Mouse (Mus musculus) liver, embryonic 11.5 days (tissue): ENCODE measurements around the gene Coq5. TPM values are rescaled to one million over a fixed set of nuclear protein-coding genes. Genes with fewer than 3 reads are reported as not detected.

Experiments
- ATAC-seq: fragments of 200-750 bp; cut with Nextera tagmentation; replicated peaks from 2 replicates; pipeline ENCODE4 v1.8.0; 2017; ENCODE audit warnings: moderate number of reproducible peaks, mild to moderate bottlenecking, moderate TSS enrichment, moderate library complexity; ENCODE audit not compliant: low FRiP score
- DNase-seq: peaks from one replicate; pipeline ENCODE4 v3.0.0-alpha.2; 2017; ENCODE audit warnings: low spot score
- H3K27ac ChIP-seq: fragments of 300-500 bp; sonication (generic); 2 replicates; pipeline ENCODE4 v1.5.1; 2014; ENCODE audit warnings: mild to moderate bottlenecking, low read depth, low read length, control low read depth
- H3K27me3 ChIP-seq: fragments of 300-500 bp; sonication (generic); replicated peaks from 2 replicates; pipeline ENCODE4 v1.6.1; 2014; ENCODE audit warnings: low read length, mixed read lengths; ENCODE audit not compliant: control insufficient read depth, insufficient read depth
- H3K36me3 ChIP-seq: fragments of 300-500 bp; sonication (generic); 2 replicates; pipeline ENCODE4 v1.6.1; 2014; ENCODE audit warnings: mild to moderate bottlenecking, low read length, moderate library complexity, mixed read lengths; ENCODE audit not compliant: control insufficient read depth, insufficient read depth
- H3K4me1 ChIP-seq: fragments of 300-500 bp; sonication (generic); replicated peaks from 2 replicates; pipeline ENCODE4 v1.6.1; 2014; ENCODE audit warnings: low read length, mixed read lengths; ENCODE audit not compliant: control insufficient read depth, insufficient read depth
- H3K4me2 ChIP-seq: fragments of 300-500 bp; sonication (generic); 2 replicates; pipeline ENCODE4 v1.6.1; 2014; ENCODE audit warnings: mild to moderate bottlenecking, control low read depth, moderate library complexity
- H3K4me3 ChIP-seq: fragments of 300-500 bp; sonication (generic); 2 replicates; pipeline ENCODE4 v1.5.1; 2014; ENCODE audit warnings: low read depth, low read length, control low read depth
- H3K9ac ChIP-seq: fragments of 300-500 bp; sonication (generic); 2 replicates; pipeline ENCODE4 v1.6.1; 2014; ENCODE audit warnings: low read depth, low read length, control low read depth
- H3K9me3 ChIP-seq: fragments of 300-500 bp; sonication (generic); 2 replicates; pipeline ENCODE4 v1.6.1; 2016; ENCODE audit warnings: low read length, inconsistent platforms, mixed read lengths; ENCODE audit not compliant: control insufficient read depth
- WGBS: fragments of 180-500 bp; shearing (Covaris S2); extraction: QIAGEN DNeasy Blood & Tissue Kit; methylation state at CpG from one replicate; pipeline ENCODE4 v1.1.7; 2014; 5-methylcytosine and 5-hydroxymethylcytosine counted together
- polyA plus RNA-seq: library from polyadenylated mRNA; unstranded; fragments of >200 nt; fragmentation: Nextera tagmentation; extraction: Ambion mirVana; gene quantifications from 2 replicates; pipeline ENCODE4 v1.2.1, GENCODE M21; 2014

Gene Coq5
- polyA plus RNA-seq, 1 experiment from 2014 or later: 67.9 TPM

DNA sequence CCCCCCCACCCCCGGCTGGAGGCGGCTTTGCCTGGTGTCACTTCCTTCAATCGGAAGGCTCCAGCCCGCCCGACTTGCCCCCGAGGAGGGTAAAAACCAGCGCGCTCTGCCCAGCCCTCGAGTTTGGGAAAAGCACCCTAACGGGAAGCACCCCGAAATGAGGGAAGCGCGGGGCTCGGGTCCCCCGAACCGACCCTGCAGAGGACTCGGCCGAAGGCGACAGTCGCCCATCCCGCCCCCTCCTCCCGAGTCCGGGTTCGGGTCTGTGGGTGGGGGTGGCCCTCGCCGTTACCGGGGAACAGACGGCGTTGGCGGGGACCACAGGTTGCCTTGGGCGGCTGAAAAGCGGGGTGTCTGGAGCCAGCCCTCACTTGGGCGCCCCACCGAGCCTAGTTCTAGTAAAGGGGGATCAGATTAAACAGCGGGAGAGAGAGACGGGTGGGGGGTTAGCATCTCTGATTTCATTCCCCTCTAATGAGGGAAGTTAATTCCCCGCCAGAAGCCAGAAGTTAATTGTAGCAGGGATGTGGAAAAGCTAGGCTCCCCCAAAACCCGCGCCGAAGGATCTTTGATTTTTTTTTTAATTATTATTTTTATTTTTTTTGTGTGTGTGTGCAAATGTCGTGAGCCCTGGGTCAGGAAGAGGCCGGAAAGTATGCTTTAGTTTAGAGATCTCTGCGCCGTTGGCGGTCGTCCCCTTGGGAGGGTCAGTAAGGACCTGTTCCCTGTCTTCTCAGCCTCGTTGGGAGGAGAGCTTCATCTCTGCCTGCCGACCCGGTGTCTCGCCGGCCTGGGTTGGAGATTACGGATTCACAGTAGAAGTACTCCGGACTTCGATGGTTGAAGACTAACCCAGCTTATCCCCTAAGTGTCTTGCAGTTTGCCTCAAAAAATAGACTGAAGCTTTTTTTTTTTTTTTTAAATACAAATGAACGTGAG, 48.4 kb downstream of the Coq5 start:
- Histone ChIP-seq H3K4me2 (peak overlapping the region; percentile 91), H3K27me3 (no peaks in the 10 kb centered on the region), H3K27ac (peak overlapping the region; percentile 94), H3K36me3 (peaks cover 33% of the 10 kb centered on the region), H3K9ac (peak overlapping the region; percentile 98), H3K4me1 (peaks cover 44% of the 10 kb centered on the region), H3K4me3 (peak overlapping the region; percentile 77), H3K9me3 (no peaks in the 10 kb centered on the region)
- ATAC-seq (peak; percentile 19; the same call in 1 of the 2 replicates), DNase-seq (peak; percentile 47)
- WGBS: under 1% methylated on average over 54 of the region's 55 CpGs

DNA sequence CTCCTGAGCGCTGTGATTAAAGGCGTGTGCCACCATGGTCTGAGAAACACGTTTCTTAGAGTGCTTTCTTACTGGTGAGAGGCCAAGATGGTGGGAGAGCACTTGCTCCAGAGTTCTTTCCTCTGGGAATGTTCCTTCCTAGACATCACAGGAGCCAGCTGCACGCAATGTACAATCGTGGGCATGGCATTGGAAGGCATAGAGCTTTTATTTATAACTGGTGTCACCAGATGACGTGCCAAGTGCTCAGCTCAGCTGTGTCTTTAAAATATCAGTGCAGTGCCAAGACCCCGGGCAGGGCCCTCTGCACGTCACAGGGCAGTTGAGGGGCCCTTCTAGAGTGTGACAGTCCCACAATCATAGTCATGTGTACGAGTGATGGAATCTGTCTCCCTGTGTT, 51.5 kb downstream of the Coq5 start:
- ATAC-seq: no peak

DNA sequence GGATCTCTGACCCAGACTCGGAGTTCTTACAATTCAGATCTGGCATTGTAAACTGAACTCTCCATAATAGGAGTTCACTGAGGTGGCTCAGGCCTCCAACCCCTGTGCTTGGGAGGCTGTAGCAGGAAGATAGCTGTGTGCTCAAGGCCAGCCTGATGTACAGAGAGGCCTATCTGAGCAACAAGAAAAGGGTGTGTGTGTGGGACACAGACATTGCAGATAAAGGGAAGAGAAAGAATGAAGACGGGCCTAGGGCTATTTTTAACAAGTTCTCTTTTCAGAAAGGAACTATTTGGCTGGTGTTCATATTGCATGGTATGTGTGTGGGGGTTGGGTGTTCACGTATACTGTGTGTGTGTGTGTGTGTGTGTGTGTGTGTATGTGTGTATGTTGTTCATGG, 54.2 kb downstream of the Coq5 start:
- H3K9ac ChIP-seq: 0 out of 2 replicates have a peak overlapping the region, but pooled peaks have one; percentile 27
- peaks cover 56% of the 10 kb centered on the region for H3K36me3 ChIP-seq
- H3K27me3 ChIP-seq: no peaks in the 10 kb centered on the region
- peaks cover 51% of the 10 kb centered on the region for H3K4me1 ChIP-seq
- DNase-seq (no peak), ATAC-seq (peak; percentile 97)
- H3K27ac ChIP-seq: peak overlapping the region; percentile 89
- 40% methylated on average over 3 of the region's 3 CpGs for WGBS
- no peaks in the 10 kb centered on the region for H3K9me3 ChIP-seq
- H3K4me3 ChIP-seq: peak overlapping the region; percentile 29; the same call in 1 of the 2 replicates
- peak overlapping the region; percentile 53 for H3K4me2 ChIP-seq

More for the DNA sequence above, 51.5 kb downstream of the Coq5 start:
- peaks cover 54% of the 10 kb centered on the region for H3K36me3 ChIP-seq
- DNase-seq: no peak
- no peaks in the 10 kb centered on the region for H3K9me3 ChIP-seq
- no peak overlapping the region for H3K4me2 ChIP-seq
- 0 out of 2 replicates have a peak overlapping the region, but pooled peaks have one; percentile 30 for H3K27ac ChIP-seq
- WGBS: 84% methylated on average over 9 of the region's 9 CpGs
- no peaks in the 10 kb centered on the region for H3K27me3 ChIP-seq
- H3K9ac ChIP-seq: no peak overlapping the region
- H3K4me1 ChIP-seq: peaks cover 59% of the 10 kb centered on the region
- H3K4me3 ChIP-seq: no peak overlapping the region

GRCm38 (mm10) chr5:115340007-115340406, 60.5 kb downstream of the Coq5 start:
- H3K36me3 ChIP-seq: peaks cover 27% of the 10 kb centered on the region
- DNase-seq (no peak), ATAC-seq (no peak)
- H3K27me3 ChIP-seq: no peaks in the 10 kb centered on the region
- H3K4me3 ChIP-seq: peak overlapping the region; percentile 93
- peaks cover 20% of the 10 kb centered on the region for H3K4me1 ChIP-seq
- 12% methylated on average over 7 of the region's 7 CpGs for WGBS
- peak overlapping the region; percentile 85 for H3K4me2 ChIP-seq
- H3K9me3 ChIP-seq: no peaks in the 10 kb centered on the region
- H3K9ac ChIP-seq: peak overlapping the region; percentile 95
- no peak overlapping the region for H3K27ac ChIP-seq

- peaks cover 25% of the 10 kb centered on the region for H3K36me3 ChIP-seq
- no peaks in the 10 kb centered on the region for H3K9me3 ChIP-seq
- peak within 1 kb of the TSS; percentile 85 for H3K4me2 ChIP-seq
- under 1% methylated on average over 62 of the region's 62 CpGs for WGBS
- peaks cover 20% of the 10 kb centered on the region for H3K4me1 ChIP-seq
- DNase-seq: peak; percentile 96
- no peaks in the 10 kb centered on the region for H3K27me3 ChIP-seq
- H3K9ac ChIP-seq: peak within 1 kb of the TSS; percentile 95
- H3K27ac ChIP-seq: peak within 1 kb of the TSS; percentile 87
- peak; percentile 88 for ATAC-seq
- peak within 1 kb of the TSS; percentile 93 for H3K4me3 ChIP-seq
Observed at GRCm38 (mm10) chr5:115340577-115341313, 61.3 kb downstream of the Coq5 start, which contains the start of the genes Gatc and Triap1. Gene Gatc (minus strand): TSS chr5:115341178. Gene Triap1 (plus strand): TSS chr5:115341225.

- H3K4me2 ChIP-seq: peak overlapping the region; percentile 85
- ATAC-seq: peak; percentile 49
- peak overlapping the region; percentile 95 for H3K9ac ChIP-seq
- peak overlapping the region; percentile 93 for H3K4me3 ChIP-seq
- no peaks in the 10 kb centered on the region for H3K9me3 ChIP-seq
- peaks cover 25% of the 10 kb centered on the region for H3K36me3 ChIP-seq
- peak overlapping the region; percentile 48; the same call in 1 of the 2 replicates for H3K27ac ChIP-seq
- 7% methylated on average over 36 of the region's 36 CpGs for WGBS
- no peaks in the 10 kb centered on the region for H3K27me3 ChIP-seq
- peaks cover 20% of the 10 kb centered on the region for H3K4me1 ChIP-seq
- no peak for DNase-seq
Observed at GRCm38 (mm10) chr5:115341314-115342165, 62.1 kb downstream of the Coq5 start.
